Mouse (Mus musculus) C2C12 (cell line): ENCODE data around the gene A930009A15Rik.

ENCODE experiments used
- CTCF ChIP-seq: IDR thresholded peaks from one replicate; pipeline ENCODE4 v1.5.1; 2011; ENCODE audit not compliant: control insufficient read depth, insufficient read depth, insufficient read length
- MYOD1 ChIP-seq: IDR thresholded peaks from one replicate; pipeline ENCODE4 v1.6.1; 2011; ENCODE audit warnings: low read depth; ENCODE audit not compliant: control insufficient read depth, insufficient read length
- USF1 ChIP-seq: IDR thresholded peaks from one replicate; pipeline ENCODE4 v1.6.1; 2011; ENCODE audit warnings: low read depth, mild to moderate bottlenecking, control low read depth, moderate library complexity

GRCm38 (mm10) chr10:115521081-115521451 is 48.7 kb upstream of the A930009A15Rik start:
- TF ChIP-seq CTCF (no peak), MYOD1 (no peak), USF1 (no peak)
